Mouse (Mus musculus): Measurements from ENCODE around the gene Cntfr.

DNA sequence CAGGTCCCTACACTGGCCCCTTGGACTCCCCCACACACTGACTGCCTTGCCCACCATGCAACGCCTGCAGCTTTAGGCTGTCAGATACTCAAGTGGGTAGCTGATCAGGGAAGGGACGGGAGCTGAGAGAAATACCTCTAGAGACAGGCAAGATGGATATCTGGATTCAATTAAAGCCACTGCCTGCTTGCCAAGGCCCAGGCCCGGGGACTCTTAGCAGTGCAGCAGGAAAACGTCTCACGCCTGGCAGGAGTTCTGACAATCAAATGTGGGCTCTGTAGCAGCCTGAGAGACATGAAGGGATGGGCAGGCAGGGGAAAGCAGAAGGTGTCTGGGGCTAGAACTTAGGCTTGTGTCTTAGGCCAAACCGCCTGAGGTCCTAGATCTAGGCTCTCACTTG is 19.9 kb upstream of the Cntfr start:
- TF ChIP-seq HCFC1 (IDR thresholded peaks at IDR 0.05; ENCODE audit: borderline replicate concordance, insufficient read depth, low read length) (no peak), CHD2 (IDR thresholded peaks at IDR 0.05; ENCODE audit: low read depth, low read length) (no peak), ZC3H11A (IDR thresholded peaks at IDR 0.05; ENCODE audit: borderline replicate concordance, low read depth, low read length) (no peak), ZNF384 (IDR thresholded peaks at IDR 0.05; ENCODE audit: low read depth, low read length) (no peak), MAFK (IDR thresholded peaks at IDR 0.05; ENCODE audit: insufficient read depth, low read depth, low read length) (no peak)
